Mouse (Mus musculus): ENCODE data around the gene Gm10778.

Gene Gm10778

DNA sequence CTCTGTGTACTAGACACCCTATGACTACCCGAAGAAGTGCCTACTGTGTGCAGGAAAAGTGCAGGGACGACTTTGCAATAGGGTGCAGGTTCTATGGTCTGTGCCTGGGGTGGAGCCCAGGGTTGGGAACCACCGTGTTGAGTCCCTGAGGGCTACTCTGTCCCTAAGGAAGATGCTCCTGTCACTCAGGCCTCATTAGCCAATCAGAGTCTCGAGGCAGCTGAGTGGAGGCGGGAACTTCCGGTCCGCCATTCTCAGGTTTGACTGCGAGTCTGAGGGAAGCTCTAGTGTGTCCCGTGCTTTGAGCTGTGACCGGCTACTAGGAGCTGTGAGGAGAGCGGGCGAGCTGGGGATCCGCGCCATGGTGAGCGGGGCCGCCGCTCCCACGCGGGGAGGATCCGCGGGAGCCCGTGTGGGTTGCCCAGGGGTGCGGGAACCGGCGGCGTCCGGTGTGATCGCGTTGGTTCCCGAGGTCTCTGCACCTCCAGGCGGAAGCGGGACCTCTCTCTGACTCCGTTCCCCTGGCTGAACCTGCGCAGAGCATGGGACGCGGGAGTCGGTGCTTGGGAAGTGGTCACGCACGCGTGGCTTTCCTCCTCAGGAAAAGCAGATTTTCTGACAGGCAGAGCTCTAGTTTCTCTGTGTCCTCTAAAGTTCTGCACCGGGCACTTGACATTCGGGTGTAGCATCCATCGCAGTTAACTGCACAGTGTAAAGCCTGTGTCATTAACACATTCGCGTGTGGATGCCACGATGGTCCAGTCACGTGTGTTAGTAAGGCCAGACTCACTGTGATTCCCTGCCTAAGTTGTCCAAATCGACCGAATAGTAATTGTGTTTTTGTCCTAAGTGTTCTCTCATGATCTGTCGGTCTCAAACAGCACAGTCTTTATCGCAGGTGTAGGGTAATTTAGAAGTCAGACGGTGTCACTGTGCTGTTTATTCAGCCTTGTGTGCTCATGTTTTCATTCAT is at the start of gene Gm10778:
TSS of gene Gm10778 (plus strand) at position 257 of the 973 bp plus-strand sequence.
- DNase-seq (ENCODE audit: low spot score in 2 of 2): peak; percentile 92 to 93

DNA sequence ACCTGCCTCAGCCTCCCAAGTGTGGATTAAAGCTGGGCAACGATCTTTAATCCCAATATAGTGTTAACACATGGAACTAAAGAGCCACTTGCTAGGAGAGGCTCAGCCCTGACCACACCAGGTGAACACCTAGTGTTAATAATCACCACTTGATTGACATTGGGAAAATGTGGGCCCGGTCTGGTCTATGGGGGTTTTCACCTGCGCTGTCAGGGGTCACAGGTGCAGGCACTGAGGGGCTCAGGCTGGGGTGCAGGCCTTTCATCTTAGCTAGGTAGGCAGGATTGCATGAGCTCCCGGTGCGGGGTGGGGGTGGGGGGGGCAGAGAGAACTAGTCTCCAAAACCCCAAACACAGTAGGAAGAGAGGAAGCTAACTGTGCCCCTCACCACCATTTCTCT is 49.2 kb upstream of the Gm10778 start:
- no peak for DNase-seq (ENCODE audit: low spot score in 2 of 2)

DNA sequence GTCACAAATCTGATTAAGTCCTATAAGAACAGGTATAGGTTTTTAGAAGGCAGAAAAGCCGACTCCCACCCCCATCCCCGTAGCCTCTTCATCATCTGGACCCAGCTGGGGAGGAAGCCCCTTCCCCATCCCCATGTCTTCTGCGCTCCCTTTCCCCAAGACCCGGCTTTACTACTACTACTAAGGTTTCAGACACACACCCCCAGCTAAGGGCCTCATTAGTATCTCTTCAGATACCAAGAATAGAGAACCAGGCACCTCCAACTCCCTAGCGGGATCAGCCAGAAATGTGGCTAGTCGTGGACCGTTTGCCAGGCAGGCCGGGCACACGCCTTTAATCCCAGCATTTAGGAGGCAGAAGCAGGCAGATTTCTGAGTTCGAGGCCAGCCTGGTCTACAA is 48.8 kb upstream of the Gm10778 start:
- no peak for DNase-seq (ENCODE audit: low spot score in 2 of 2)

DNA sequence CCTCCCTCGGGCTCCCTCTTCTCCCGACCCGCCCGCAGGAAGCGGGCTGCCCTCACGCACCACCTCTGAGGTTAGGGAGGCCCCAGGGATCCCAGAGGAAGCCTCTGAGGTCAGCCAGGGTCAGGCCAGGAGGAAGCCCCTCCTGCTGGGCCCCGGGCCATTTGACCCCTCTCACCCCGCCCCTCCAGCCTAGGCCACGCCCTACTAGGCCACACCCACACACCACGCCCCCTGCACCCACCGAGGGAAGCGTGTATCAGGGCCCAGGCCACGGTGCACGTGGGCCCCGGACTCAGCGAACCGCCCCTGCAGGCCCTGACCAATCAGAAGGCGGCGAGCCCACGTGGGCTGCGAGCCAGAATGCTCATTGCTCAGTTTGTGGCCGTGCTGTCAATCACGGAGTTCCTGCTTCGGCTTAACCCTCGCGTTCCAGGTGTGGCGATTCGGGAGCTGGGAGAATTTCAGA is 48.1 kb upstream of the Gm10778 start, which contains the start of gene Tle6:
TSS of gene Tle6 (minus strand) at position 336 of the 466 bp plus-strand sequence.
- peak; percentile 97 for DNase-seq (ENCODE audit: low spot score in 2 of 2)

DNA sequence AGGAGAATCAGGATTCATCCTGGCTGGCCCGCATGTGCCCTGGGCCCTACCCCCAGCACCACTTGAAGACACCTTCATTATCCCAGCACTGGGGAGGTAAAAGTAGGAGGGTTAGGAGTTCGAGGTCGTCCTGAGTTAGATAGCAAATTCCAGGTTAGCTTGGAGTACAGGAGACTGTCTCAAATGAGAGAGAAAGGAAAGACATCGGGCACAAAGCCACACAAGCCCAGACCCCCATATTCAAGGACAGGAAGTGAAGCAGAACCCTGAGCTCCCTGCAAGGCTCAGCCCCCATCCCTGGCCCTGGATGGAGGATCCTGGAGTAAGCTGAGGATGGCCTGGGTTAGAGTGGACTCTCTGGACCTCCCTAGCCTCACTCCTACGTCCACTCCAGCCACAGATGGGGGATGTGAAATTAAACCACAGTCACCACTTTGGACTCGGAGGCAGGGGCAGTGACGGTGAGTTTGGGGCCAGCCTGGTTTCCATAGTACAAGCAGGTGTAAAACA is 47.4 kb upstream of the Gm10778 start:
- DNase-seq (ENCODE audit: low spot score in 2 of 2): no peak

DNA sequence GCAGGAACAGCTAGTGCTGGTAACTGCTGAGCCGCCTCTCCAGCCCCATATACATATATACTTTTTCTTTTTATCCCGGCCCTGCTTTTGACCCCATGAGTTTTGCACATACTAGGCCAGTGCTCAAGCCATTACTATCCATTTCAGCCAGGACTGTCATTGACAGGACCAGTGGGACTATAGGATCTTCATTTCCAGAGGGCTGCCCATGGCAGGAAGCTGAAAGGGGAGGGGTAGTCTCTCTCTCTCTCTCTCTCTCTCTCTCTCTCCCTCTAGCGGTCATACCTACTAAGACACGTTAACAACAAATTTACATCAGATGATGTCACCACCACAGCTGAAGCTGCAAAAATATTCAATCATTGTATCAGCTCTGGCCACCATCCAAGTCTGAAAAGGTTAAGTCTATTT is 46.1 kb upstream of the Gm10778 start:
- no peak for DNase-seq (ENCODE audit: low spot score in 2 of 2)

DNA sequence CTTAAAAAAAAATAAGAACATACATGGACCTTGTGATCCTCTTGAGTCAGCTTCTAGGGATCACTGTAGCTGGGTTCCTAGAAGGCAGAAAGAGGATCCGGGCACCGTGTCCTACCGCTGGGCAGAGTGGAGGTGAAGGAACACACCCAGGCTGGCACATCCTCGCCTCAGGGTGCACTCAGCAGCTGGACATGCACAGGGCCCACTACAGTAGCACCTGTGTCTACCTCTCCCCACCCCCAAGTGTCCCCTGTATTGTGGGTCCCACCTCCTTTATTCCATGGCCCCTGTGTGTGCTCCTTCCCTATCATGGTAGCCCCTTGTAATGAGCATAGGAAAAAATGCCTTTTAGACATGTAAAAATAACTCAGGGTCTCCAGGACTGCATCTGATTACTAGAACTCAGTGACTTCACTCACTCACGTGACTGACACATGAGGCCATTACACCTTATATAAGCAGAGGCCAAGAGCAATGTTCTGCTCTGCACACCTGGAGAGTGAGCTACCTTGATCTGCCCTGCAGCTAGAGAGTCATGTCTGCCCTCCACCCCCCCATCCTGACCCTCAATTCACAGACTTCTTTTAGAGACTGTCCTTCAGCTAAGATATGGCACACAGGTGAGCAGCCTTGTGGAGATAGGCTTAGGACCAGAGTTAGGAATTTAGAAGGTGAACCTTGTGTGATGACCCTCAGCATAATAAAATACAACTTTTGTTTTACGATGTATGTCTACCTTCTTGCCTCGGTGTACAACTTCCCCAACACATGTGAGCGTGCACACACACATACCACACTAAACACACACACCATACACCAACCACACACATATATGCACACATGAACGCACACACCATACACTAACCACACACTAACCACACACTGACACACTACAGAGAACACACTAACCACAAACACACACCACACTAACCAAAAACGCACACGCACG is 44.6 kb upstream of the Gm10778 start:
- no peak for DNase-seq (ENCODE audit: low spot score in 2 of 2)

DNA sequence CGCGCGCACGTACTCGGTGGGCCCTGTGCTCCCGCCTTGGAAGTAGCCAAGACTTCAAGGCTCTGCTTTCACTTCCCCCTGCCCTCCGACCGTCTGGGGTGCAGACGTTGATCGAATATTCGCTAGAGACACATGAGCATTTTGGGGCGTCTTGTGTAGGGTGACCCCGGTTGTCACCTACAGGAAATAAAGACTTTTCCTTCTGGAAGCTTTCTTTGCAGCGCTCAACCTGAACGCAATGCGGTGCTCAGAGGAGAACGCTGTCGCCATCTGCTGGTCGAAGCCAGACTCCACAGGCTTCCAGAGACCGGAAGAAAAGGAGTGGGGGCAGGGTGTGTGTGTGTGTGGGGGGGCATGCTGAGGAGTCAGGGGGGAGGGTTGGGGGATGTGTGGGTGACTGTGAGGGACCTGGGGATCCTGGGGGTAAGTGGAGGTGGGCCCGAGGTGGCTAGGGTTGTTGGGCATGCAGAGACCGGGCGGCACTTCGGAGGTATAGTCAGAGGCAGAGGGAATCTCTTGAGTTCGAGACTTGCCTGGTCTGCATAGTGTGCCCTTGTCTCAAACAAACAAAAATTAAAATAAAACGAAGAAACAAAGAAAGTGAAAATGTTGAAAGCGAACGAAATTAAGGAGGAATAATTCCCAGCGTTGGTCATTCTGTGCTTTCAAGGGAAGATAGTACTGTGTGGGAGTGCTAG is 43.7 kb upstream of the Gm10778 start:
- peak; percentile 91 to 94 for DNase-seq (ENCODE audit: low spot score in 2 of 2)

DNA sequence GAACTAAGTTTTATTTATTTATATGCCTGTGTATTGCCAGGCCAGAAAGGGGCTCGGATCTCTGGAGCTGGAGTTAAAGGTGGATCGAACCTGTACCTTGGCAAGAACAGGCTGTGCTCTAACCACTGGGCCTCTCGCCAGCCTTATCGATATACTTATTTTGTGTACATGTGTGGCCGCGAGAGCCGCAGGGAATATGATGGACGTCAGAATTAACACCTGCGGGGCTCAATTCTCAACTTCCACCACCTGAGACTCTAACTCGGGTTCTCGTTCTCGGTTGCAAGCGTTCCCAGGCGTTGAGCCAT is 43.2 kb upstream of the Gm10778 start:
- DNase-seq (ENCODE audit: low spot score in 2 of 2): no peak

DNA sequence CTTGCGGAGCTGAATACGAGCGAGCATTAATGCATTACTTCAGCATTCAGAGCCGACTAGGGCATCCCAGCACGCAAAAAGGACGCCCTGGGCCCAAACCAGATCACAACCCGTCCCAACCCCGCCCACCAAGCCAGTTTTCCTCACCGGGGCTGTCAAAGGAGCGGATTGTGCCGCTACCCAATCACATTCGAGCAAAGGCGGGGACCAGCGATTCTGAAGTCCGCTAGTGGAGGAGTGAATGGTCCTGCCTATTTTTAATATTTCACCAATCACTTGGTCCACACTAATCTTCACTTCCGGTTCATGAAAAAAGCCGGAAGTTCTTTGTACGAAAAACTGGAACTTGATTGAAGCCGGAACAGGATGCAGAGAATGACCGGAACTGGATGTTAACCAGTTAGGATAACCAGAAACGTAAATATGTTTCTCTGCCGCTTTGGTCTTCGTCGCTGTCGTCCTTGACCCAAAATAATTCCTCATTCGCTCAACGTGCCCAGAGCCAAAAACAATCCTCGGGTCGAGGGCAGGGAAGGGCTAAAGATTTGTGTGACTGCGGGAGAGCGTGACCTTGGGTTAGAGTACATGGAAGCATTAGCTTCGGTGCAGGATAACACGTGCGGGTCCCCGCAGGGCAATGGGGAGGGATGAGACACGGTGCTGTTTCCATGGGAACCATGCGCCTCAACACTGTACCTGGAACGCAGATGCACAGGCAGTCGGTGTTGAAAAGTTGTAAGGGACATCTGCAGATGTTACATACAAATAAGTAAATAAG is 42.7 kb upstream of the Gm10778 start, which contains the start of gene BC025920:
TSS of gene BC025920 (plus strand) at position 297 of the 778 bp plus-strand sequence.
- peak; percentile 97 to 98 for DNase-seq (ENCODE audit: low spot score in 2 of 2)

DNA sequence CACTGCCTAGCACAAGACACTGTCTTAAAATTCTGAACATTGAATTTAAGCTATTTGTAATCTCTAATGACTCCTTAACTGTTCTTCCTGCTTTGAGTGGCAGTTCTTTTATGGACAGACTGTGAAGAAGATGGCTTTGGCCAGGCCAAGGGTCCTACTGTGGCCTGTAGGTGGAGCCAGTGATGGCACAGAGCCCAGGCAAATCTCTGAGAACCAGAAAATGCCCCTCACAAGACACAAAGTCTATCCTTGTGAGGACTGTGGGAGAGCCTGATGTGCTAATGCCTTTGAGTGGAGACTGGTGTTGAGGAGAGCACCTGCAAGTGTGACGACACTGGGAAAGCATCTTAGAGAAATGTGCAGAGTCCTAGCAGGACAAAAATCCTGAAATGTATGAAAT is 40.6 kb upstream of the Gm10778 start:
- DNase-seq (ENCODE audit: low spot score in 2 of 2): no peak

DNA sequence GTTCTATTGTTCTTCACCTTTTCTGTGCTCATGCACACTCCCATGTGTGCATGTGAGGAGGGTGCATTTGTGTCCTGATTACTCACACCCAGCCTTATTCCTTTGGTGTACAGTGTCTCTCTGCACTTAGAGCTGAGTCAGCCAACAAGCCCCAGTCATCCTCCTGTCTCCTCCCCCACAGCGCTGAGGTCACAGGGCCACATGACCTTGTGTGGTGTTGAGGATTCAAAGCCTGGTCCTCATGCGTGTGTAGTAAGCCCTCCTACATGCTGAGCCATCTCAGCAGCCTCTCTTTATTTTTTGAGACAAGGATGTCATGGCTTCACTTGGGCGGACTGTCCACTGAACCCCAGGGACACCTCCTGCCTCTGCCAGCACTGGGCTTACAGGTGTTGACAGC is 36.1 kb upstream of the Gm10778 start:
- no peak for DNase-seq (ENCODE audit: low spot score in 2 of 2)

DNA sequence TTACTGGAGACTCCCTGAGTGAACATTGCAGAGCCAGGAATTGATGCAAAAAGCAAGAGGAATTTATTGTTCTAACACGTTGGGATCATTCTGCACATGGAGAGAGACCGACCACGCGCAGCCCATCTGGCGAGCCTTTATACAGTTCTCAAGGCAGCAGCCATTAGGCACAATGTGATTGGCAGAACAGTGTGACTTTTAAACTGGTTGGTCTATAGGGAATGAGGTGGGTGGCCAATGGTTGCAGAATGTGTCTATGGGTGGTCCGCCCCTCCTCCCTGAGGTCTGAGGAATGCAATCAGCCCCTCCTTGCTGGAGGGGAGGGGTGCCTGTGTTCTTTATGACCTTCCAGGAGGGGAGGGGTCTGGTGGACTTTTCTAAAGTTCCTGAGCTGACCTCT is 33.4 kb upstream of the Gm10778 start:
- DNase-seq (ENCODE audit: low spot score in 2 of 2): no peak

DNA sequence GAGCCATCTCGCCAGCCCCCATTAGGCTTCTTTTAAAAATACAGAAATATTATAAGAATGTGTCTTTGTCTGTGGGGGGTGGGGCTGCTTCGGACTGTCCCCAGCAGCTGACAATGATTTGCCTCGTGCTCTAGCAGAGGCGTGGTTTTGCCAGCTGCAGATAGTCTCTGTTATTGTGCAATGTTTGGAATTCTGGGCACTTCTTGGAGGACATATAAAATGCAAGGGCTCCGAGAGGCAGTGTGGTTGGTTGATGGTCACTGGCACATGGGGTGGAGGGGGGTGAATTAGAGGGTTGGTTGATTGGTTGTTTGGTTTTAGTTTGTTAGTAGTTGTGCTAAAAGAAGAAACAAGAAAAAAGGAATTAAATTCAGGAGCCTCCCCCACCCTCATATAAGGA is 28.9 kb upstream of the Gm10778 start:
- no peak for DNase-seq (ENCODE audit: low spot score in 2 of 2)

DNA sequence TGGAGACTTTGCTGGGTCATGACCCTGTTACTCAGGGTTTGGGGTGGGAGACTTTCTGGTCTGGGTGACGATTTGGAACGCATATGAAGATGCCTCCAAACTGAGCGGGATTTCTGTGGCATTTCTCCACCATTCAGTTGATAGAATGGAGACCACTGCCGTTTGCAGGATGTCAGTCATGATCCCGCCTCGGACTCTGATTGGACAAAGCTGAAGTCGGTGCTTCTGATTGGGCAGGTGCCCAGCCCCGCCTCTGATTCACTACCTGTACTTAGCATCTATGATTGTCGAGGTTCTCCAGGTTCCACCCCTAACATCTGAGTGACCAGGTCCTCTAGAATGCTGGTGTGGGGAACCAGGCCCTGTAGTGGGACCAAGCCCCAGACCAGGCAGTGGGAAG is 28.1 kb upstream of the Gm10778 start:
- no peak for DNase-seq (ENCODE audit: low spot score in 2 of 2)

DNA sequence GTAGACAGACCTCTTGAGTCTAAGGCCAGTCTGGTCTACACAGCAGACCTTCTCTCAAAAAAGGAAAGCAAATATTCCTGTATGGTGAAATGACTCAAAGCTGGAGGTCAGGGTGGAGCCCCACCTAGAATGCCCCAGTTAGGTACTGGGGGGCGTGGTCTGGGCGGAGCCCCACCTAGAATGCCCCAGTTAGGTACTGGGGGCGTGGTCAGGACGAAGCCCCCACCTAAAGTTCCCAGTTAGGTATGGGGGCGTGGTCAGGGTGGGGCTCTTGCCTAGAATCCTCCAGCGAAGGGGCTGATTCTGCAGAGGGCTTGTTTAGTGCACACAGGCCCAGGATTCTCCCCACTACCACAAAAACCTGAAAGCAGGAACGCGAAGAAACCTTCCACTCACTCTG is 25.4 kb upstream of the Gm10778 start:
- DNase-seq (ENCODE audit: low spot score in 2 of 2): no peak

DNA sequence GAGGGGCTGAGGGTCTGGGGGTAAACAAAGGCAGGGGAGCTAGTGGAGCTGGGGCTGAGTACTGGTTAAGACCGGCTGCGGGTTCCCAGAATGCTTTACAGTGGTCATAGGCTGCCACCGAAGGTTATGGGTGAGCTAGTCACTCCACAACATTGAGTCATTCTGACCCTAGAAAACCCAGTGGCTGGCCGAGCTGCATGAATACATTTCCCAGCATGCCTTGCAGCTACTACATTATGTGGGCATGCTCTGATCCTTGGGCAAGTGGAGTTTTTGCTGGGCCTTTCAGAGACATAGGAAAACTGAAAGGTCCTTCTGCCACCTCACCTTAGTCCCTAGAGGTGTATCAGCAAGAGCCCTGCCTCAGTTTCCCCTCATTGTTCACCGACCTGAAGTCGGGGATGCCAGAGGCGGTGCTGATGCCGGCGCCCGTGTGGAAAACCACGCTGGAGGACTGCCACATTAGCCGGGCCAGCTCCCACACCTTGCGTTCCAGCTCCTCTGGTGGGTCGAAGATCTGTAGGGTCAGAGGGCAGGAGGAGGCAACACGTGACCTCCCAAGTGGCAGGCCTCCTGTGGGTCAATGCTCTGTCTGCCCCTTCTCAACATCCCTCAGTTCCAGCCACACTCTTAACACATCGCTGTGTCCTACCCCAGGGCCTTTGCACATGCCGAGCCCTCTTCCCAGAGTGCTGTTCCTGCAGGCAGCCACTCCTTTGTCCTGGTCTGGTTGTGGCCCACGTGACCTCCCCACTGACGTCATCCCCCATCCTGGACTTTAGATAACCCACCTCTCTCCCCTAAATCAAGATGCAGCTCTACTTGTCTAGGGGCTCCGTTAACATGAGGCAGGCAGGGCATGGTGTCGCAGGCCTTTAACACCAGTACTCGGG is 22.5 kb upstream of the Gm10778 start:
- peak; percentile 46 to 50 for DNase-seq (ENCODE audit: low spot score in 2 of 2)

DNA sequence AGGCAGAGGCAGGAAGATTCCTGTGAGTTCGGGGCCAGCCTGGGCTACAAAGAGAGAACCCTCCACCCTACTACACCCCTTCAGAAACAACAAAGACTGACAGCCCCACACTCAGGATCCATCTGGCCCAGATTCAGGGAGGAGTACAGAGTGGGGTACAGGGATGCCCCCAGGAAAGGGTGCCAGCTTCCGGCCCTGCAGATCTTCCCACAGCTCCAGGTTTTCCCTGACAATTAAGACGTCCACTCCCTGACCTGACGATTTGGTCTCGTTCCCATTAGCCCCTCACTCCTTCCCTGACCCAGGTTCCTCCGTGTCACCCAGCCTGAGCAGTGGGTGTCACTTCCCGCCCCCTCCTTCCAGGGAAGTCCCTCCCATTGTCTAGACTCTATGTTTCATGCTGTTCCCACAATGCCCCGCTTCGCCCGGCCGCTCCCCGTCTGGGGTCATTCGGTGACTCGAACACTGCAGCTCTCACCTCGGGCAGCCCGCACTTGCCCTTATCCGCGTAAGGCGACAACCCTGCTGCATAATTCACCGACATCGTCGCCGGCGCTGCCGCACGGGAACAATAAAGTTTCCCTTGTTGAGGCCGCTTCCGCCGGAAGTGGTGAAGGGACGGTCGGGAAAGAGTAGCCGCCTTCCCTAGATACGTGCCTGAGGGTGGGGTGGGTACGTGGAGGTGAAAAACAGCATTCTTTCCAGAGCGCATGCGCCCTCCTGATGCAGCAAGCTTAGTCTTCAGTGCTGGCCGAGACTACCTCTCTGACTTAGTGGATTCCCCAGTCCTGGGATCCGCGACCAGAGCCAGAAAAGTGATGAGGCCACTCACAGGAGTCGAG is 21.6 kb upstream of the Gm10778 start, which contains the start of gene Sirt6:
TSS of gene Sirt6 (minus strand) at position 804 of the 842 bp plus-strand sequence.
- DNase-seq (ENCODE audit: low spot score in 2 of 2): peak; percentile 96

DNA sequence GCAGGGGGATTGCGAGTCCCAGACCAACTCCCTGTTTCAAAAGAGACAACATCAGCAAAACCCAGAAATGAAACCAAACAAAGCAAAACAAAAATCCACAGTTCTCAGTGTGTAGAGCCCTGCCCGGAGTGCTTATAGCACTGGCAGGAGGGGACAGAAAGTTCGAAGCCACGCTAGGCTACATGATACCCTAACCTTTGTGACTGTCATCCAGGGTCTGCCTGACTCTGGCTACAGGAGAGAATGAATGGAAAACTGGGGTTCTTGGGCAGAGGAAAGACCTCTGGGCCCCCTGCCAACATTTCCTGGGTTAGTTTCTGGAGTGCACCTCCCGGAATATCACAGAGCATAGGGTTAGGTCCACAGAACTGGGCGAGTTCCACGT is 21.0 kb upstream of the Gm10778 start:
- DNase-seq (ENCODE audit: low spot score in 2 of 2): peak; percentile 59 to 65

Measured in right cerebral cortex, postnatal 10 days (tissue).